Mouse (Mus musculus): ENCODE measurements around the gene Foxb2.
"Not testable (repeated sequence)": the region's sequence is repeated elsewhere in the genome, so short reads cannot be mapped to it uniquely, and the experiment has no call there.

Gene Foxb2

DNA sequence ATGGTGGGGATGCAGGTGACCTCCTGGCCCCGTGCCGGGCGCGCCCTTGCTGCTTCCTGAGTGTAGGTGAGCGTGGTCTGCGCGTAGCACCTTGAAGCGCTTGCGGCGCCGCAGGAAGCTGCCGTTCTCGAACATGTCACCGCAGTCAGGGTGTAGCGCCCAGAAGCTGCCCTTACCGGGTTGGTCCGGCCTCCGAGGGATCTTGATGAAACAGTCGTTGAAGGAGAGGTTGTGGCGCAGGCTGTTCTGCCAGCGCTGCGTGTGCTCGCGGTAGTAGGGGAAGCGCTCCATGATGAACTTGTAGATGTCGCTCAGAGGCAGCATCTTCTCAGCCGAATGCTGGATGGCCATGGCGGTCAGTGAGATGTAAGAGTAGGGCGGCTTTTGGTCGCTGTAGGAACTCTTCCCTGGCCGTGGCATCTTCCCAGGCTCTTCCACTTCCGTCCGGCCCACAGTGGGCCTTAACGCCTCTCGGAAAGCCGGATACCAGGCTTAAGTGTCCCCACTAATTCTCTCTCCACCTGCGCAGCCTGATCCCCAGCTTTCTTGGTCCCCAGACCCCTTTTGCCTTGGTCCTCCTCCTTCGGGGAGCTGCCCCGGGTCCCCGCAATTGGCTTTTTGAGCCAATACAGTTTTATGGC is at the start of gene Foxb2:
TSS of gene Foxb2 (minus strand) at position 585 of the 641 bp plus-strand sequence.
- no peak for DNase-seq

DNA sequence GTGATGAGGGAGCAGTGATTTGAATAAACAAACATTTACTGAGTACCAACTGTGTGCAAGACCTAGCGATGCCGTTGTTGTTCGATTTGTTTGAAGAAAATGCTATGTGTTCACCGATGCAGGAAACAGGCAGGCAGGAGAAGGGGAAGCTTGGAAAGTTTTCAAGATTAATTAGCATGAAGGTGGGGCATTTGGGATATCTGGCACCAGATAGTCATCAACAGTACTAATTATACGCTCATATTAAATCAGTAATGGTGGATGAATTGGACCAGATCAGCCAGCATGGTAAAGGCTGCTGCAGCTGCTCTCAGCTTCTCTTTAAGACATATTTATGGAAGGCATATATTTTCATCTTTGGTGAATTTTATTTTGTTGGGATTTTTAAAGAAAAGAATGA is 37.9 kb upstream of the Foxb2 start:
- DNase-seq, result no peak

DNA sequence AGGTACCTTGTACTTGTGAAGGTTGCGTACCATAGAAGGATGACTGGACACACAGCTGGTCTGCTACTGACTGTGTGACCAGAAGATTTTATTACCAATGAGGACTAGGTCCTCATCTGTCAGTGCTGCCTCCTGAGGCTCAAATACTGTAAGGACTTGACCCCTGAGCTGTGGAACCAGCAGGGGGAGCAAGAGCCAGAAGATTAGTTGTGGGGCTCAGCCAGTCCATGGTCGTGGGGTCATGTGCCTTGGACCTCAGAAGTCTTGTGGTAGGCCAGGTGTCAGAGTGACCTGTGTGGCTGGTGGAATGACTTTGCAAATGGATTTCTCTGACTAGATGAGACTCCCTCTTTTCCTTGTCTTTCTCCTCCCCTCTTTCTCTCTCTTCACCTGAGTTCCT is 29.5 kb upstream of the Foxb2 start:
- peak; percentile 41 for DNase-seq

DNA sequence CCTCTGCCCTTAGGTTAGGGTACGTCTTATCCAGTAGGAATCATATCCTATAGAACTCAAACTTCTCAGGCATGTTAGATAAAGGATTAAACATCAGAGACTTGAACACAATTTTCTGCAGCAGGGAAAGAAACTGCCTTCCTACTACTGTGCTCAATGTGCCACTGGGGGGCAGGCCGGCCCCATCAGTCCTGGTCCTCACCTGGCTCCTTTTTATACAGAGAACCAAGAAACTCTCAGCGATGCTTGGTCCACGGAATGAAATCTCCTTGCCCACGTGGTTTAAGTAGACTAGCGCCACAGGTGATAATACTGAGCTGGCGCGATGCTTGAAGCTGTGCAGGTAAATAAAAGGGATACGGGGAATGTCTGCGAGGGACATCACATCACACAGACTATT is 26.1 kb upstream of the Foxb2 start:
- no peak for DNase-seq

DNA sequence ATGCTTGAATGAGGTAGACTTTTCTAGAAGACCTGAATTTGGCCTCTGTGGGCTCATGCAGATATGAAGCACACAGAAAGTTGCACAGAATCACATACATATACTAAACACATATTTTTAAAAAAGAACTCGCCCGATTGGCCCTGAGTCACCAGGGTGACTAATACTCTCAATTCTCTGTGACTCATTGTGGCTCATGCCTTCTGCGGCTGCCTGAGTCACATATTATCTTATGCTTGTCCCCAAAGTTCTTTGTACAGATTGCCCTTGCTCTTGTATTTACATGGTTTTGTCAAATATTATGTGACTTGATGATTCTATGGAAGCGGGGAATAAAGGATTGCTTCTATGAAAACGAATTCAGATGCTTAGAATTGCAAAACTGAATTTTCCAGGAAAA is 25.0 kb upstream of the Foxb2 start:
- DNase-seq, result no peak

DNA sequence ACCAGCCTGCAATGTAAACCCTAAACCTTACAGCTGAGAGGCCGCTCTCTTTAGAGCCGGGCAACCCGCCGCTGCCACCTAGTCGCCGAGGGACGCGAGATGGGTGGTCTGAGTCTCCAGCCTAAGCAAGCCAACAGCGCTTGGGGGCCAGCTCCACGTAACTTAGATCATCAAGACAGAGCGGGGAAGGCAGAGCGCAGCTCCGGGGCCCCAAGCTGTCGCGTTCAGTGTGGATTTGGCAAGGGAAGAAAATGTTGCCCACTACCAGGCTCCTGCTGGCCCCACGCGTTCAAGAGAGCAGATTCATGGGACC is 2.8 kb upstream of the Foxb2 start:
- DNase-seq, result no peak

DNA sequence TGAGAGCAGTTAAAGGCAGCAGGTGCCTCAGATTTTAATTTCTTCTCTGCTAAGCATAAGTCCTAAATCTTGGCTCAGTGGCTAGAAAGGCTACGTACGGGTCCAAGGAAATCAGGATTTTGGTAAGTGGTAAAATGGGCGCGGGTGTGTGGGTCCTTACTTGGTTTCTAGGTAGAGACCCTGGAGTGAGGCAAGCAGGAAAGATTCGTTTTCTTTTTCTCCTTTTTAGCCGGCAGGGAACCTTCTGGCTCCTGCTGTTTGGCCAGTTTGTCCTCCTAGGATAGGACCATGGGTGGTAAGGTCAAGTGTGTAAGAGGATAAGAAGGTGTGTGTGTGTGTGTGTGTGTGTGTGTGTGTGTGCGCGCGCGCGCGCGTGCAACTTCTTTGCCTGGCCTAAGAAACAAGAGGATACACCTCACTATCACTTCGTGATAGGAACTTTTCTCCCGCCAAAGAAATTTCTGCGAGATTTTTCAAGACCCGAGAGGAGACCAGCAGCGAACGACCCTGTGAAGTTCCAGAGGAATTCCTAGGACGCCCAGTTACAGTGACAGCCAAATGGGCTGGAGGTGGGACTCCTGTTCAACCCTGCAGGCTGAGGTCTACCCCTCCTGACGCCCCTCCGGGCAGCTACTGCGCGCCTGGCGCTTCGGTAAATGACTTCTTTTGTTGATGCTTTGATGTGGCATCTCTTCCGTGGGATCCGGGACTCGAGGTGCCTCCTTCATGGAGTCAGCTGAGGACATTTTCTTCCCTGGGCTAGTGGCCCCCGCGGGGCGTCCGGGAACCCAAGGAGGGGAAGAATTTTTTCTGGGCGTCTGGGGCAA is 2.2 kb upstream of the Foxb2 start:
- no peak for DNase-seq

DNA sequence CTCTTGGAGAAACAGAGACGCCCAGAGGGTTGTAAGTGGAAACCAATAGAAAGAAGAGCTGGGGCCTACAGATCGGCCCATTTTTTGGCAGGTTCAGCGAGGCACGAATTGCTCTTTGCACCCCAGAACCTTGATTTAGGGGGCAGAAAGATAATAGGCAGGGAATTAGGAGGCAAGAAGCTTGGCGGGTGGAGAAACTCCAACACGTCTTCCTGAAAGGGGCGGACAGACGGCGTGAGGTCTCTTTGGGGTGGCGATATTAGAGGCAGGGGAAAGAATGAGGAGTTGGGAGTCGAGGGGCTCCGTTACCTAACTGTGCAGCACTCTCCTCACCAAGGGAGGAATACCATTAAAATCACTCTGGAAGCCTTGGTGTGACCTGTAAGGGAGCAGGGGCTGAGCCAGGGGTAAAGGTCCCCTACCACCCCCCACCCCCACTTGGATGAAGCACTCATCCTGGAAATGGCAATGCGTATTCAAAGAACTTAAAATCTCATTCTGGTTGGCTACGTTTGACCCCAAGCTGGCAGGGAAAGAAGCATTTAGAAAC is 1.5 kb upstream of the Foxb2 start:
- DNase-seq, result no peak

DNA sequence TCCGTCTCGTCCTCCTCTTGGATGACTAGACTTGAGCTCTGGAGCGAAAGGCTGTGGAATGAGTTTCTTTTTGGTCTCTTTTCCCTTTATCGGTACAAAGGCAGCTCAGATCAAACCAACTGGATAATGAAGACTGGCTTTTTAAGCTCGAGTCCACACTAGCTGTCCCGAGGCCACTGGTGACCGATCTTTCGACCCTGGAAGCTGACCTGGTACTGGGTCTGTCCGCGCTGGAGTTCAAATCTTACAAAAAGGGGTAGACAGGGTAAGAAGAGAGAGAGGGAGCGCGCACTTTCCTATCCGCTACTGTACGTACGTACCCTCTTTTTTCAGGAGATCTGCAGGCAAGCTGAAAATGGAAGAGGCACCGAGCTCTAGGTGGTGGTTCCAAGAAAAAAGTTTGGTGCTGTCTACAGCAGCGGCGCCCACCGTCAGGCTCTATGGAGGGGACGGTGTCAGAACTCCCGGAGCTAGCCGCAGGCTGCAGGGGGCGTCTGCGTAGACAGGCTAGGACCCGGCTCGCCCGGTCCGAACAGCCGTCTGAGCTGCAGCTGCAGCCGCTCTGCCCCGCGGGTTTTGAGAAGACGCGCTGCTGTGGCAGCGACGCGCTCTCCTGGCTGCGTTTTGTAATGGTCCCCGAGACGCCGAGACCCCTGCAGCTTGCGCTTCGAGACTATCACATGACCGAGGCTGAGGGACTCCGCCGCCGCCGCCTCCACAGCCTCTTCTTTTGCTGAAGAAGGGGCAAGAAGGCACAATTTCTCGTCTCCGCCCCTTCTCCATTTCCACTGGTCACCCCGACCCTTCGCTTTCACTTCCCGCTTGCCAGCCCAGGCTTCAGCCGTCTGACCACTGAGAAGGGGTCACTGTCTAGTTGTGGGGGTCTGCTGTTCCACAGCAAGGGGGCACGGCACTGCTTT is 597 bp upstream of the Foxb2 start:
- no peak for DNase-seq

DNA sequence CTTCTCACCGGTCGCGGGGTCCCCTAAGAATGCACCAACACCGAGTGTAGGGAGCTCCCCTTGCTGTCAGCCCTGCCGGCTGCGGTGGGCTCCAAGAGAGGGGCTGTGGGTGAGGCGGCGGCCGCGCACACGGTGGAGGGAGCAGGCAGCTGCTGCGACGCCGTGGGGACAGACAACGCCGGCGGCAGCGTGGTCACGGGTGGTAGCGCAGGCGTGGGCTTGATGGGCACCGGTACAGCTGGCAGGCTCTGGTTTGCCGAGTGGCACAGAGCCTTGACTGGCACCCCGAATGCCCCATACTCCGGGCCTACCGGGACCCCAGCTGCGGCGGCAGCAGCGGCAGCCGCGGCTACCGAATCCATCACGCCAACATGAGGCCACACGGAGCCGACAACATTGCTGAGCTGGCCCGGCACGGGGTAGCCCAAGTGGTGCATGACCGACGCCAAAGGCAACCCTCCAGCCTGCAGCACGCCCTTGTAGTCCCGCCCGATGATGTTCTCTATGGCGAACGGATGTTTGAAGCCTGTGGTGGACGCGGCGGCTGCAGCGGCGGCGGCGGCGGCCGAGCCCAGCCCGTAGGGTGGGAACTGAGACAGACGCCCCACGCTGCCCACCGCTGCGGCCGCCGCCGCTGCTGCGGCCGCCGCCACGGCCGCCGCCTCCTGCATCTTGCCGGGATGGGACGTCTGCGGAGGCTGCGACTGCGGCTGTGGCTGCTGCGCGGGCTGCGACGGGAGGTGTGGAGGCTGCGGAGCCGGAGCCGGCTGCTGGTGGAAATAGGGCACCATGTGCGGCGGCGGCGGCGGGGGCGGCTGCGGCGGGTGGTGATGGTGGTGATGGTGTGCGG is 1.0 kb downstream of the Foxb2 start:
- no peak for DNase-seq

DNA sequence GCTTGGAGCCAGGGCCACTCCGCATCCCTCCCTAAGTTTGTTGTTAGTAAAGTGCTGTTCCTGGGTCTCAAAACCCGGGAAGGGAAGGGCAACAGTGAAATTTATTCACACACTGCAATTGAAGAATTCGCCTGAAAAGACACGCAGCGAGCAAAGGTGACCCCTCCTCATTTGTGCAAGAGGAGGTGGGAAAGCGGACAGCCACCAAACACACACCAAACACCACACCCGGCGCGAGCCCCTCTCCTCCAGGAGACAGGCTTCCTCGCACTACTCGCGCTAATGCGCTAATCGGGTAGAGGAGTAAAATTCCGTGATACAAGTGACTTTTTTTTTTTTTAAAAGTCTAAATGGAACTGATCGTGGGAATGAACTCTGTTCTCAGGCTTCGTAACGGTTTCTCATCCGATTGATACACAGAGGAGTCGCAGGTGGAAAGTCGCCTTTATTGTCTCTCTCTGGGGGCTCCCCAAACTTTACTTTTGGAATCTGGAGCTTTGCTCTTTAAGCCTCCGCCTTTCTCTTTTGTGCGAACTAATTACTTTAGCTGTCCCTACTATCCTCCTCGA is 2.3 kb downstream of the Foxb2 start:
- DNase-seq, result no peak

DNA sequence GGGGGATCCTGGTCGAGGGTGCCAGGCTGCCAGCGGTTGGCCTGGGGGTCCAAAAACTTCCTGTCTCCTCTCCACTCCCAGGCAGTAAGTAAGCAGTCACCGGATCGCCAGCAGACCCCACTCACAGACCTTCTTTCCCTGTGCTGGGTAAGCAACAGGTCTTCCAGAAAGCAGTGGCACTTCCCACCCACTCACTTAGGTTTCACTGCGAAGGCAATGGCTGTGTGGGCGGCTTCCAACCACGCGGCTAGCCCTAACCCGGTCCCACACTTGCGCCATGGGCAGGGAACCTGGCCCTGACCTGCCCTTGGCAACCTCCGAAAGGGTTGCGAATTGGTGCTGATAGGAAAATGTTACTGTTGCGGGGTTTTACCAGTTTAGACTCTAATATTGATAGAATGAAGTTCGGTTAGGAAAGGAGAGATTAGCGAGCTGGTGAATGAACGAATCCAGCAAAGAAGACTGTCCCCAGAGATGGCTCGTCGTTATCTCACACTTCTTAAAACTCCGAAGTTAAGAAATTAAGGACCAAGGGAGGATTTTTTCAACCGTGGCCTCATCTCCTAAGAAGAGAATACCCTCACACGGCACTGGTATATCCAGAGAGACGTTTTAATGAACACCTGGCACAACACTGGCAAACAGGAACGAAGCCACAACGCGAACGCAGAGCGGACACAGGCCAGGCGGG is 3.0 kb downstream of the Foxb2 start:
- DNase-seq, result no peak

DNA sequence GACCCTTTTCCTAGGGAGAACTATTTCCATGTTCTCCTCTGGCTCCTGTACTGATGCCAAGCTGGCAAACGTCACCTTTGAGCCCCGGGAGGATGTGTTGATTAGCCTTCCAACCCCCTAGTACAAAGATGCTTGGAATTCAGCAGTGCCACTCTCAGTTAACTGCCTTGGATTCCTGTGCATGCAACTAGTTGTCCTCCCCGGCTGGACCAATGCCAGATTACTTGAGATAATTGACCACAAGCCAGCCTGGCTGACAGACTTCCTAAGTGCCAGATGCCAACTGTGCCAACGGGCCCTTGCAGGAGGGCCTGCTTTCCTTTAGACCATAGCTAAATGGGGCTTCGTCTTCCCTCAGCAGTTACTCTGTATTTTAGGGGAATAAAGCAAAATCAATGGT is 5.1 kb downstream of the Foxb2 start:
- DNase-seq, result peak; percentile 60

DNA sequence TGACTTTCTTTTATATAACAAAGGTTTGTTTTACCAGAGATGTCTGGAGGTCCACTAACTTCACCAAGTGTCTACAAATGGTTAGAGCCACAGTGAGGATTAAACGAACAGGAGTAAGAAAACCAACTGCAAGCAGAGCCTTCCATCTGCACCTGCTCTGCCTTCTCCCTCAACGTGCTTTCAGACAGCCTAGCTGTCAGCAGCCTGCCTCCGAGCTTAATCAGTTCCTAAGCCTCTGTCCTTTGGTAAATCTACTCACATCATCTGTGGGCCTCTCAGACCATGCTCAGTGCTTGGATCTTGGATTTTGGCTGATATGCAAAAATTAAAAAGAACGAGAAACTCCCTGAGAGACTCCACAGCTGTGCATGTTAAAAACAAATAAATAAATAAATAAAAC is 15.0 kb downstream of the Foxb2 start:
- DNase-seq, result no peak

DNA sequence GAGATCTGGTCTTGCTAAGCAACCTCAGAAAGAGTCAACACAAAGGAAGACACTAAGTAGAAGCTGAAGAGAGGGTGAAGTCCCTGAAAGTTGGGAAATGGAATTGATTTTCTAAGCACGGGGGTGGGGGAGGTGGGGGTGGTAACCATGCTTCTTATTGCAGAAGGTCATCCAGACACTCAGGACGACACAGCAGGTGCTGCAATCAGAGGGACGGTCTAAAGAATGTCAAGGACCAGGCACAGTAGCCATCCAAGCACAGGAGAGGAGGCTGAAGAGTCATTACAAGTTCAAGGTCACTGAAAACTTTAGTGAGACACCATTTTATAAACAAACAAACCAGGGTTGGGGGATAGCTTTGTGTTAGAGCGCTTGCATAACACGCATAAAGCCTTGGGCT is 16.9 kb downstream of the Foxb2 start:
- DNase-seq, result no peak

DNA sequence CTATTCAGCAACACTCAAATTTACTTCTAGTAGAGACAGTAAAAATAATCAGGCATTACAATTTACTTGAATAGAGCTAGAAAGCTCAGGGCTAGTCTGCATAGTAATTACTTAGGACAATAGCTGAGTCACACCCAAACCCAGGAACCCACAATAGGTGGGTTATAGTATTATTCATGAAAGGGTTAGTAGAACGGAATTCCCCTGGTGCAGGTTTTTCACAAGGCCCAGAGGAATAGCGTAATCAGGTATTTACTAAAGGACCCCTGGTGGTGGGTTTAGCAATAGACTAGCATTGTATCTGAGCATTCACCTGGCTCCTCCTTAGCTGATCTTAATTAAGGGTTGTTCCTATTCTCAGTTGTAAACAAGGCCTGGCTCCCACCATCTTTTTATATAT is 29.5 kb downstream of the Foxb2 start:
- not testable (repeated sequence) for DNase-seq

DNA sequence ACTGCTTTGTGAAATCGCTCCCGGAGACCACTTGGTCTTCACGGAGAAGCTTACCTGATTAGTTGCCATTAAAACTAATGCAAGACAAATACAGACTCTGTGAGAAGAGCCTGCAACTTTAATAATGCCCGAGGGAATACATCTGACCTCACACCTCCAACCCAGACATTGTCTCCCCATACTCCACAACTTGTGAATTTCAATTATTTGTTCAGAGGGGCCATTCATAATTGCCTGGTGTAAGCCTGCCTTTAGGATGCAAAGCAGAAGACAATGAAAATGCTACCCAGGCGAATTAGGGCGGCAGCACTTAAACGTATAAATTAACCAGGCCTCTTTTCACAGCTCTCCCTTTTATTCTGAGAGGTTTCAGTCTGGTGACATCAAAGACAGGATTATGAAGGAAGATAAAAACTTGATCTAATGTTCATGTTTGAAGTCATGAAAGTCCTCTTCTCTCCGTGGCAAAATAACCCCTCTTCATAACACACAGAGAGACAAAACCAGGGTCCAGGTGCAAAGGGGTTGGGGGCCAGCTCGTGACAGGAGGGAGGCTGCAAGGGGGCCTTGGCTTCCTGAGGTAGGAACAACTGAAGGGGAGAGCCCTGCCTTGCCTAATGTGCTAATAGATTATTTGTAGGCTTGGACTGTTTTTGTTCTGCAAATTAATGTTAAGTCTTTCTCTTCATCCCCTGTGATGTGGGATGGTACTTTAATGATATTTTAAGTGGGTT is 31.9 kb downstream of the Foxb2 start:
- no peak for DNase-seq

DNA sequence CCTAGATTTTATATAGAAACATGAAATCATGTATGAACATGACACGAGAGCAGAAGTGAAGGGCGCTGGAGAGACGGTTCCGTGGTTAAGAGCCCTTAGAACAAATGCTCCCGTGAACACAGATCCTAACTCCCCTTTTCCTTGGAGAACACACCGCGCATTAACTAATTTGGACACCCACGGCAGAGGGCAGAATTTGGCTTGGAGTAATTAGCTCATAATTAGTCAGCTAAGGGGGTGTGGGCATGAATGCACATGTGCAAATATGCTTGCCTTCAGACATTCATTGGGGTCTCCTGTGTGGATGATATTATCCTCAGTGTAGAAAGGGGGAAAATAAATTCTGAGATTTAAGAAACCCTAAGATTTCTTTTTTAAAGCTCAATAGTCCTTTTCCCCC is 32.6 kb downstream of the Foxb2 start:
- DNase-seq, result no peak

DNA sequence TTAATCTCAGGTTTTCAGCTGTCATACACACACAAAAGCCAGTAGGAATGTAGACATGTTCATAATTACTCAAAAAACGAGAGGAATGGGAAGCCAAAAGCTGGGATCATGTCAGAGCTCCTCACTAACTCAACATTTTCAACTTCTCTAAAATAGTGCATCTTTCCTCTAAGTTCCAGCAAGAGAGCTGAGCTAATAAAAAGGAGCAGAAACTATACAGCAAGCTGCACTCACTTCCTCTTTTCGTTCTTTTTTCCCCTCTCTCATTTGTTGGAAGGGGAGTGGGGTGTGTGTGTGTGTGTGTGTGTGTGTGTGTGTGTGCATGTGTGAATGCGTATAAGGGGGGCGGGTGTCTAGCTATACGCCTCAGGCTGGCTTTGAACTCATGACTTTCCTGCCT is 45.9 kb downstream of the Foxb2 start:
- no peak for DNase-seq

DNA sequence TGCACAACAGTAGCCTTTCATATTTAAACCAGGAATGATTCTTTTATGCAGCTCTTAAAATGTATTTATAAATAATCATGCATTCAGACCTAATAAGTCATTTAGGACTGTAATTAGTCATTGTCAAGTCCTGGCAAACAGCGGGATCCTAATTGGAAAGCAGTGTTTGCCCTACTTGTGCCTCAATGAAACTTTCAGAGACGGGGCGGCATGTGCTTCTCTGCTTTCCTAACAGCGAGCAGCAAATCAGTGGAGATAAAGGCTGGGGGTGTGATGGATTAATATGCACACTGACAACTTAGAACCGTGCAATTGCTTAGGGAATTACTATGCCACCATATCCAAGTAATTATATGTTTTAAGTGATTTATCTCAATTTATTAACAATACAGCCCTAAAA is 48.4 kb downstream of the Foxb2 start:
- no peak for DNase-seq

Data from lung, postnatal 36 days (tissue).